Mouse (Mus musculus) midbrain, embryonic 10.5 days (tissue): ENCODE results near the gene Ptchd1. TPM values are rescaled to one million over a fixed set of nuclear protein-coding genes. Genes with fewer than 3 reads are reported as not detected.
A peak's percentile ranks its signal among the peaks of the same experiment; 100 is the strongest.

Experiments used
- DNase-seq: peaks from one replicate; pipeline ENCODE4 v3.0.0-alpha.2; 2017; ENCODE audit warnings: low spot score
- H3K27ac ChIP-seq: fragments of 300-500 bp; sonication (generic); replicated peaks from 2 replicates; pipeline ENCODE4 v1.5.1; 2016; ENCODE audit warnings: mild to moderate bottlenecking
- H3K27me3 ChIP-seq: fragments of 300-500 bp; sonication (generic); 2 replicates; pipeline ENCODE4 v1.6.1; 2016; ENCODE audit warnings: low read depth, mild to moderate bottlenecking; ENCODE audit not compliant: poor library complexity, severe bottlenecking
- H3K36me3 ChIP-seq: fragments of 300-500 bp; sonication (generic); 2 replicates; pipeline ENCODE4 v1.6.1; 2016; ENCODE audit warnings: mild to moderate bottlenecking, moderate library complexity
- H3K4me1 ChIP-seq: fragments of 300-500 bp; sonication (generic); 2 replicates; pipeline ENCODE4 v1.6.1; 2016
- H3K4me3 ChIP-seq: fragments of 300-500 bp; sonication (generic); 2 replicates; pipeline ENCODE4 v1.5.1; 2016; ENCODE audit warnings: mild to moderate bottlenecking, moderate library complexity
- H3K9me3 ChIP-seq: fragments of 300-500 bp; sonication (generic); replicated peaks from 2 replicates; pipeline ENCODE4 v1.6.1; 2016; ENCODE audit warnings: mild to moderate bottlenecking
- WGBS: fragments of 180-500 bp; shearing (Covaris S2); methylation state at CpG from one replicate; pipeline ENCODE4 v1.1.7; 2016; 5-methylcytosine and 5-hydroxymethylcytosine counted together
- polyA plus RNA-seq: library from polyadenylated mRNA; unstranded; fragments of >200 nt; fragmentation: Nextera tagmentation; extraction: Ambion mirVana; gene quantifications from 2 replicates; pipeline ENCODE4 v1.2.1, GENCODE M21; 2016

The Ptchd1 gene
- 0.72 and 1.0 TPM in 2 replicates for polyA plus RNA-seq

- Histone ChIP-seq H3K27ac (peak within 1 kb of the TSS; percentile 38; the same call in 1 of the 2 replicates), H3K27me3 (peaks cover 68% of the 10 kb centered on the region), H3K4me1 (peaks cover 11% of the 10 kb centered on the region), H3K9me3 (peaks cover 5% of the 10 kb centered on the region; the same call in 1 of the 2 replicates), H3K4me3 (peak within 1 kb of the TSS; percentile 61), H3K36me3 (no peaks in the 10 kb centered on the region)
- WGBS = 18% methylated on average over 34 of the region's 34 CpGs
- peak; percentile 33 for DNase-seq
These were observed at the start of gene Ptchd1 for GRCm38 (mm10) chrX:155623701-155624281. Gene Ptchd1, minus strand, starts transcription at chrX:155623814.

- 88% methylated on average over 1 of the region's 1 CpGs for WGBS
- no peak for DNase-seq
- Histone ChIP-seq H3K27ac (no peak overlapping the region), H3K4me3 (no peak overlapping the region), H3K4me1 (no peaks in the 10 kb centered on the region), H3K27me3 (no peaks in the 10 kb centered on the region), H3K36me3 (no peaks in the 10 kb centered on the region), H3K9me3 (no peaks in the 10 kb centered on the region)
These were observed 34.4 kb upstream of the Ptchd1 start for GRCm38 (mm10) chrX:155657971-155658370.

DNA sequence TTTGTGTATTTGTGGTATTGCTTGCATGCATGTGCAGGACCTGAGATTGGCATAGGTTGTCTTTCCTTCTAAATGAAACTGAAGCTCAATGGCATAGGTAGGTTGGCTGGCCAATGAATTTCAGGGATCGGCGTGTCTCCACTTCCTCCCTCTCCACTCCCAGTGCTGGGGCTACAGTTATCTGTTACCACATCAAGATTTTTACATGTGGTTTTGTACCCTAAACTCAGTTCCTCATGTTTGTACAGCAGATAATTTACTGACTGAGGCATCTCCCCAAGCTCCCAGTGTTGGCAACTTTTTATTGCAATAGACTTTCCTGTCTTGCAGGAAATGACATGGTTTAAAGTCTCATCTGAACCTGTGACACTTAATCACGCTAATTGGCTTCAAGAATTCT is 22.4 kb upstream of the Ptchd1 start:
- 94% methylated on average over 3 of the region's 3 CpGs for WGBS
- no peaks in the 10 kb centered on the region for H3K27me3 ChIP-seq
- DNase-seq = no peak

GRCm38 (mm10) chrX:155643975-155644374 is 20.4 kb upstream of the Ptchd1 start:
- Histone ChIP-seq H3K9me3 (no peaks in the 10 kb centered on the region), H3K4me3 (no peak overlapping the region), H3K4me1 (no peaks in the 10 kb centered on the region), H3K27ac (no peak overlapping the region), H3K27me3 (no peaks in the 10 kb centered on the region), H3K36me3 (no peaks in the 10 kb centered on the region)
- DNase-seq = no peak
- 0% methylated on average over 1 of the region's 1 CpGs for WGBS

More for the DNA sequence above, 22.4 kb upstream of the Ptchd1 start:
- H3K27ac ChIP-seq = no peak overlapping the region
- H3K4me3 ChIP-seq = no peak overlapping the region
- no peaks in the 10 kb centered on the region for H3K36me3 ChIP-seq
- no peaks in the 10 kb centered on the region for H3K9me3 ChIP-seq
- H3K4me1 ChIP-seq = no peaks in the 10 kb centered on the region

GRCm38 (mm10) chrX:155625671-155626196 is 2.1 kb upstream of the Ptchd1 start:
- 16% methylated on average over 13 of the region's 13 CpGs for WGBS

GRCm38 (mm10) chrX:155624895-155625294 is 1.3 kb upstream of the Ptchd1 start:
- DNase-seq = no peak
- no peaks in the 10 kb centered on the region for H3K36me3 ChIP-seq
- H3K9me3 ChIP-seq = peaks cover 5% of the 10 kb centered on the region; the same call in 1 of the 2 replicates
- peaks cover 68% of the 10 kb centered on the region for H3K27me3 ChIP-seq
- peak overlapping the region; percentile 61 for H3K4me3 ChIP-seq
- H3K27ac ChIP-seq = no peak overlapping the region
- H3K4me1 ChIP-seq = peaks cover 11% of the 10 kb centered on the region
- WGBS = 16% methylated on average over 15 of the region's 15 CpGs

More at GRCm38 (mm10) chrX:155625671-155626196, 2.1 kb upstream of the Ptchd1 start:
- H3K36me3 ChIP-seq = no peaks in the 10 kb centered on the region
- peak; percentile 14 for DNase-seq
- peaks cover 5% of the 10 kb centered on the region; the same call in 1 of the 2 replicates for H3K9me3 ChIP-seq
- peak overlapping the region; percentile 61 for H3K4me3 ChIP-seq
- no peak overlapping the region for H3K27ac ChIP-seq
- peaks cover 11% of the 10 kb centered on the region for H3K4me1 ChIP-seq
- peaks cover 62% of the 10 kb centered on the region for H3K27me3 ChIP-seq

DNA sequence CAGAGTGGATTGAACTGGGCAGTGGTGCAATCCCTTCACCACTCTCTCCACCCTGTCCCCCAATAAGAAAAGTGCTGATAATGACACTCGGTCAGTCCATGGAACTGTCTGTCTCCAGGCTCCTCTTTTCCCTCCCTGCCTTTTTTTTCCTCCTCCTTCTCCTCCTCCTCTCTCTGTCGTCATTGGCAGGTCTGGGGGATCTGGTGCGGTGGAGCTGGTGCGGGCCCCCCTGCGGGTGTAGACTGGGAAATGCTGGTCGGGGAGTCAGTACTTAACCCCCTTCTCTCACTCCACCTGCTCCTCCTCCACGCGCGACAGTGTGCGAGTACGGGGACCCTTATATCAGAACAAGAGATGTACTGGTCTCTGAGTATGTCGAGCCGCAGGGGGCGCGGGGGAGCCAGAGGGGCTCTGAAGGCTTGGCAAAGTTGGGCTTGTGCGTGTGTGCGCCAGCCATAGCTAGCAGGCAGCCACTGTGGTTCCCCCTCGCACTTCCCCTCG is 777 bp upstream of the Ptchd1 start, which contains the start of gene Gm15155:
Gene Gm15155 (plus strand): TSS at position 401 of the 501 bp plus-strand sequence.
- WGBS = 16% methylated on average over 19 of the region's 19 CpGs
- Histone ChIP-seq H3K27me3 (peaks cover 68% of the 10 kb centered on the region), H3K27ac (0 out of 2 replicates have a peak within 1 kb of the TSS, but pooled peaks have one; percentile 38), H3K4me1 (peaks cover 11% of the 10 kb centered on the region), H3K36me3 (no peaks in the 10 kb centered on the region), H3K4me3 (peak within 1 kb of the TSS; percentile 61), H3K9me3 (peaks cover 5% of the 10 kb centered on the region; the same call in 1 of the 2 replicates)
- peak; percentile 31 for DNase-seq

DNA sequence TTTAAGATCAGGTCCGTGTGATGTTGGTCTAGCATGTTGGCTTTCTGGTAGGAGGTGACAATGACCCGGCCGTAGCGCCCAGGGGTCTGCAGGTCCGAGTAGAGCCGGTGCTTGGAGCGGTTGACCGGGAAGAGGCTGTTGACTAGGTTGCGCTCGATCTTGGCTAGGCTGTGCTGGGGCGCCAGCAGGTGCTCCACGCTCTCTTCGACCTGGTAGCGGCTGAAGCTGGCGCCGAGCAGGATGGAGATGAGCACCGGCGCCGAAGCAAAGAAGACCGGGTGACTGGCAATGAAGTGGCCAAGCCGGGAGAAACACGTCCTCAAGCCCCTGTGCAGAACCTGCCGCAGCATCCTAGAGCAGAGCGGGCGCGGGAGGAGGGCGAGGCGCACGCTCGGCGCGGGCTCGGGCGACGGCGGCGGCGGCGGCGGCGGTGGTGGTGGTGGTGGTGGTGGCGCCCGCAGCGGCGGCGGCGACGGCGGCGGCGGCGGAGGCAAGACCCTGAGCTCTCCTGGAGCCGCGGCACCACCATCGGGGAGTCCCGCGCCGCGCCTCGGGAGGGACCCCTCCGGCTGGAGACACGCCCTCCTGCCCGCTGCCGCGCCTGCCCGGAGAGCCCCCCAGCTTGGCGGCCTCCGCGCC is 534 bp downstream of the Ptchd1 start:
- Histone ChIP-seq H3K27ac (peak overlapping the region; percentile 38; the same call in 1 of the 2 replicates), H3K36me3 (no peaks in the 10 kb centered on the region), H3K9me3 (peaks cover 5% of the 10 kb centered on the region; the same call in 1 of the 2 replicates), H3K4me1 (peaks cover 11% of the 10 kb centered on the region), H3K27me3 (peaks cover 68% of the 10 kb centered on the region), H3K4me3 (peak overlapping the region; percentile 61)
- peak; percentile 30 for DNase-seq
- WGBS = 35% methylated on average over 41 of the region's 69 CpGs

- Histone ChIP-seq H3K9me3 (peaks cover 5% of the 10 kb centered on the region; the same call in 1 of the 2 replicates), H3K27me3 (peaks cover 68% of the 10 kb centered on the region), H3K27ac (no peak overlapping the region), H3K36me3 (no peaks in the 10 kb centered on the region), H3K4me1 (peaks cover 11% of the 10 kb centered on the region), H3K4me3 (peak overlapping the region; percentile 61)
- DNase-seq = peak; percentile 23
- 18% methylated on average over 24 of the region's 24 CpGs for WGBS
These were observed 1.1 kb downstream of the Ptchd1 start for GRCm38 (mm10) chrX:155622527-155622926.

DNA sequence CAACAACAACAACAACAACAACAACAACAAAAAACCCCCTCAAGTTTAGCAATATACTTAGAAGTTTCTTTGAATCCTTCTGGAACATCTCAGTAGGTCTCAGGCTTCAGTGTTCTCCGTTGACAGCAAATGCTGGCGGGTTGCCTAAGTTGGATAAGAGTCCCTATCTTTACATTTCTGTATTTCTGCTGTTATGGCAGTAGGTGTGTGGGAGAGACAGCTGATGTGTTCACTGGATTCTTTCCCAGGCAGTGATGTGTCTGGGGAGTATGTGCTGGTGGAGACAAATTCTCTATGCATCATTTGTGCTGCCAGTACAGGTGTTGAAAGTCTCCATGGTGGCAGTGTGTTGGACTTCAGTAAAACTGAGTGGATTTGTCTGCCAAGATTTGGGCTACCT is 22.4 kb downstream of the Ptchd1 start:
- Histone ChIP-seq H3K27ac (no peak overlapping the region), H3K4me1 (no peaks in the 10 kb centered on the region), H3K9me3 (no peaks in the 10 kb centered on the region), H3K27me3 (no peaks in the 10 kb centered on the region), H3K36me3 (no peaks in the 10 kb centered on the region), H3K4me3 (no peak overlapping the region)
- DNase-seq = no peak
- 92% methylated on average over 2 of the region's 2 CpGs for WGBS

- H3K36me3 ChIP-seq = no peaks in the 10 kb centered on the region
- H3K9me3 ChIP-seq = no peaks in the 10 kb centered on the region
These were observed 27.2 kb downstream of the Ptchd1 start for GRCm38 (mm10) chrX:155596390-155596789.

GRCm38 (mm10) chrX:155594685-155595084 is 28.9 kb downstream of the Ptchd1 start:
- DNase-seq = no peak
- no peaks in the 10 kb centered on the region for H3K27me3 ChIP-seq
- H3K36me3 ChIP-seq = no peaks in the 10 kb centered on the region
- no peaks in the 10 kb centered on the region for H3K9me3 ChIP-seq
- H3K4me3 ChIP-seq = no peak overlapping the region
- H3K27ac ChIP-seq = no peak overlapping the region
- WGBS = 38% methylated on average over 1 of the region's 1 CpGs
- no peaks in the 10 kb centered on the region for H3K4me1 ChIP-seq

More at GRCm38 (mm10) chrX:155596390-155596789, 27.2 kb downstream of the Ptchd1 start:
- DNase-seq = no peak
- H3K4me1 ChIP-seq = no peaks in the 10 kb centered on the region
- H3K27me3 ChIP-seq = no peaks in the 10 kb centered on the region
- H3K4me3 ChIP-seq = no peak overlapping the region
- no peak overlapping the region for H3K27ac ChIP-seq
